Mouse (Mus musculus) CD4-positive, CD25-positive, alpha-beta regulatory T cell, adult 9 weeks (primary cell): ENCODE measurements around the gene Gm28897. TPM values are rescaled to one million over a fixed set of nuclear protein-coding genes. Genes with fewer than 3 reads are reported as not detected.

Experiments
- polyA plus RNA-seq: library from polyadenylated mRNA; unstranded; fragments of 100-300 nt; shearing (Covaris generic); gene quantifications from one replicate; pipeline ENCODE4 v1.2.1, GENCODE M21; 2017

The Gm28897 gene
- not detected for polyA plus RNA-seq

DNA sequence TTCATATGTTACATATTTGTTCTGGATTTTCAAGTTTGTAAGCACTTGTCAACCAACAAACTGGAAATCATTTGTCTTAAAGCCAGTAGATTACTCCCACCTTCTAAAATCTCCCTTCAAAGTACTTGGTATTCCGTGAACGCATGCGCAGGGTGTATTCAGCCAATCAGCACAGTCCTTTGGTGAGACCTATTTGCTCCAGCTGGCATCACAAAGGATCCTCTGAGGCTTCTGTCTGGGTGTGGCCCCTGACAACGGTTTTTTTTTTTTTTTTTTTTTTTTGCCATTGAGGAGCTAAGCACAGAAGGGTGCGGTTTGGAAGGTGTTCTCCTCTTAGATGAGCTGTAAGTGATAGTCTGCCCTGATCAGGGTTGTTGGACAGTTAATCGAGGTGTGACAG lies at the start of gene Gm28897:
Gene Gm28897, plus strand, starts transcription at position 301 of the 400 bp plus-strand sequence.

